Mouse (Mus musculus): ENCODE results near the gene Lcn9. TPM values are rescaled to one million over a fixed set of nuclear protein-coding genes. Genes with fewer than 3 reads are reported as not detected.

The Lcn9 gene
- polyA plus RNA-seq, 1 experiment from 2014 or later, result not detected

Other genes starting within 250 kb of the Lcn9 start
- gene Mamdc4, start 248.3 kb upstream of the Lcn9 start, polyA plus RNA-seq (2015; fragmentation: Nextera tagmentation; extraction: Ambion mirVana), result 3.3 and 4.9 TPM in 2 replicates
- gene Phpt1, start 247.9 kb upstream of the Lcn9 start, polyA plus RNA-seq (2015; fragmentation: Nextera tagmentation; extraction: Ambion mirVana), result 147 and 157 TPM in 2 replicates
- gene Ajm1, start 241.4 kb upstream of the Lcn9 start, polyA plus RNA-seq (2015; fragmentation: Nextera tagmentation; extraction: Ambion mirVana), result 0.60 and 0.63 TPM in 2 replicates
- gene Rabl6, start 214.6 kb upstream of the Lcn9 start, polyA plus RNA-seq (2015; fragmentation: Nextera tagmentation; extraction: Ambion mirVana), result 82.1 and 83.3 TPM in 2 replicates
- gene Ccdc183, start 205.5 kb upstream of the Lcn9 start, polyA plus RNA-seq (2015; fragmentation: Nextera tagmentation; extraction: Ambion mirVana), result 0.29 and 0.42 TPM in 2 replicates
- gene Tmem141, start 201.1 kb upstream of the Lcn9 start, polyA plus RNA-seq (2015; fragmentation: Nextera tagmentation; extraction: Ambion mirVana), result 28.6 and 30.5 TPM in 2 replicates
- gene Fcna, start 195.1 kb upstream of the Lcn9 start, polyA plus RNA-seq (2015; fragmentation: Nextera tagmentation; extraction: Ambion mirVana), result 2.8 and 3.5 TPM in 2 replicates
- not detected in 2 replicates for gene Lcn8, start 170.0 kb upstream of the Lcn9 start, polyA plus RNA-seq (2015; fragmentation: Nextera tagmentation; extraction: Ambion mirVana)
- gene Lcn5, start 165.2 kb upstream of the Lcn9 start, polyA plus RNA-seq (2015; fragmentation: Nextera tagmentation; extraction: Ambion mirVana), result not detected in 2 replicates
- not detected in 2 replicates for gene Lcn6, start 146.4 kb upstream of the Lcn9 start, polyA plus RNA-seq (2015; fragmentation: Nextera tagmentation; extraction: Ambion mirVana)
- gene Lcn10, start 140.4 kb upstream of the Lcn9 start, polyA plus RNA-seq (2015; fragmentation: Nextera tagmentation; extraction: Ambion mirVana), result not detected in 2 replicates
- not detected in 2 replicates for gene Obp2a, start 123.1 kb upstream of the Lcn9 start, polyA plus RNA-seq (2015; fragmentation: Nextera tagmentation; extraction: Ambion mirVana)
- 91.8 and 93.2 TPM in 2 replicates for gene Bmyc, start 116.4 kb upstream of the Lcn9 start, polyA plus RNA-seq (2015; fragmentation: Nextera tagmentation; extraction: Ambion mirVana)
- gene Obp2b, start 86.1 kb upstream of the Lcn9 start, polyA plus RNA-seq (2015; fragmentation: Nextera tagmentation; extraction: Ambion mirVana), result not detected in 2 replicates
- gene Lcn3, start 57.6 kb upstream of the Lcn9 start, polyA plus RNA-seq (2015; fragmentation: Nextera tagmentation; extraction: Ambion mirVana), result not detected in 2 replicates
- gene Lcn11, start 46.1 kb upstream of the Lcn9 start, polyA plus RNA-seq (2015; fragmentation: Nextera tagmentation; extraction: Ambion mirVana), result not detected in 2 replicates
- not detected in 2 replicates for gene Gm13539, start 40.9 kb upstream of the Lcn9 start, polyA plus RNA-seq (2015; fragmentation: Nextera tagmentation; extraction: Ambion mirVana)
- not detected in 2 replicates for gene Glt6d1, start 7.3 kb upstream of the Lcn9 start, polyA plus RNA-seq (2015; fragmentation: Nextera tagmentation; extraction: Ambion mirVana)
- gene Sohlh1, start 24.1 kb downstream of the Lcn9 start, polyA plus RNA-seq (2015; fragmentation: Nextera tagmentation; extraction: Ambion mirVana), result not detected in 2 replicates
- gene Kcnt1, start 40.6 kb downstream of the Lcn9 start, polyA plus RNA-seq (2015; fragmentation: Nextera tagmentation; extraction: Ambion mirVana), result 0.32 and 0.42 TPM in 2 replicates
- gene Camsap1, start 160.1 kb downstream of the Lcn9 start, polyA plus RNA-seq (2015; fragmentation: Nextera tagmentation; extraction: Ambion mirVana), result 15.1 and 19.5 TPM in 2 replicates
- 93.8 and 97.1 TPM in 2 replicates for gene Ubac1, start 198.6 kb downstream of the Lcn9 start, polyA plus RNA-seq (2015; fragmentation: Nextera tagmentation; extraction: Ambion mirVana)